Mouse (Mus musculus) heart, postnatal 0 days (tissue): ENCODE results near the gene Eng. TPM values are rescaled to one million over a fixed set of nuclear protein-coding genes. Genes with fewer than 3 reads are reported as not detected.

Experiments
- ATAC-seq: fragments of 200-750 bp; cut with Nextera tagmentation; 2 replicates; pipeline ENCODE4 v1.8.0; 2017; ENCODE audit warnings: low read depth, moderate number of reproducible peaks, moderate library complexity; ENCODE audit not compliant: insufficient read depth
- DNase-seq: peaks from one replicate; pipeline ENCODE4 v3.0.0-alpha.2; 2016; ENCODE audit warnings: low spot score
- H3K27ac ChIP-seq: fragments of 300-500 bp; sonication (generic); 2 replicates; pipeline ENCODE4 v1.5.1; 2014; ENCODE audit warnings: low read depth, mild to moderate bottlenecking
- H3K27me3 ChIP-seq: fragments of 300-500 bp; sonication (generic); 2 replicates; pipeline ENCODE4 v1.6.1; 2014; ENCODE audit warnings: low read length, mixed read lengths; ENCODE audit not compliant: control insufficient read depth, insufficient read depth
- H3K36me3 ChIP-seq: fragments of 300-500 bp; sonication (generic); replicated peaks from 2 replicates; pipeline ENCODE4 v1.6.1; 2014; ENCODE audit warnings: low read length, mixed read lengths; ENCODE audit not compliant: control insufficient read depth, insufficient read depth
- H3K4me1 ChIP-seq: fragments of 300-500 bp; sonication (generic); 2 replicates; pipeline ENCODE4 v1.6.1; 2014; ENCODE audit warnings: antibody characterized with exemption; ENCODE audit not compliant: control insufficient read depth, insufficient read depth
- H3K4me2 ChIP-seq: fragments of 300-500 bp; sonication (generic); 2 replicates; pipeline ENCODE4 v1.6.1; 2014; ENCODE audit warnings: low read depth, mild to moderate bottlenecking, low read length, moderate library complexity
- H3K4me3 ChIP-seq: fragments of 300-500 bp; sonication (generic); 2 replicates; pipeline ENCODE4 v1.5.1; 2014; ENCODE audit warnings: low read depth, low read length
- H3K9ac ChIP-seq: fragments of 300-500 bp; sonication (generic); replicated peaks from 2 replicates; pipeline ENCODE4 v1.6.1; 2014; ENCODE audit warnings: low read depth, low read length, mixed read lengths
- H3K9me3 ChIP-seq: fragments of 300-500 bp; sonication (generic); replicated peaks from 2 replicates; pipeline ENCODE4 v1.6.1; 2016; ENCODE audit warnings: low read length; ENCODE audit not compliant: control insufficient read depth
- CTCF ChIP-seq: IDR thresholded peaks from 2 replicates; pipeline ENCODE4 v1.5.1; 2016; ENCODE audit warnings: antibody characterized with exemption, control low read depth, low read depth
- EP300 ChIP-seq: IDR thresholded peaks from 2 replicates; pipeline ENCODE4 v1.6.1; 2016; ENCODE audit warnings: antibody characterized with exemption, low read depth
- WGBS: fragments of 180-500 bp; shearing (Covaris S2); extraction: QIAGEN DNeasy Blood & Tissue Kit; methylation state at CpG from one replicate; pipeline ENCODE4 v1.1.7; 2014; 5-methylcytosine and 5-hydroxymethylcytosine counted together
- polyA plus RNA-seq: library from polyadenylated mRNA; unstranded; fragments of >200 nt; fragmentation: Nextera tagmentation; extraction: Ambion mirVana; gene quantifications from 2 replicates; pipeline ENCODE4 v1.2.1, GENCODE M21; 2015
- total RNA-seq: library from RNA; depleted of rRNA; stranded (reverse); fragments of >200 nt; gene quantifications from 2 replicates; pipeline ENCODE4 v1.2.3, GENCODE M21; 2014; ENCODE audit warnings: low replicate concordance

Gene Eng
- total and polyA plus RNA-seq, 2 experiments from 2014 or later, result 123 to 137 TPM

DNA sequence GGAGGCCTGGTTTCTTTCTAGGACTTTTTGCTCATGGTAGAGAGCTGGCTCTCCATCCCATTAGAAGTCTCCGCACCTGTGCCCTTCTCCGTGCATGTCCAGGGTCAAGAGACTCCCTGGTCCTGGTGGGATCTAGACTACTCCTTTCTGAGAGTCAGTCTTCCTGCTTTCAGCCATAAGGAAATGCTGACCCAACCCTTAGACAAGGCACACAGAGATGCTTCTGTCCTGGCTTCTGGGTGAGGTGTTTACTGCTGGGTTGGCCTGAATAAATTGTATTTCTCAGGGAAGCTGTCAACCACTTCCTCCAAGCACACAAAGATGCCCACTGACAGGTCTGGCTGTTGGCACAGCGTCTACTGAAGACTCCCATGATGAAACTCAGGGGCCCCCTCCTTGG is 47.0 kb upstream of the Eng start, which contains the start of gene St6galnac6:
Gene St6galnac6, plus strand, starts transcription at position 301 of the 400 bp plus-strand sequence.
- H3K4me1 ChIP-seq, result peaks cover 9% of the 10 kb centered on the region
- H3K9me3 ChIP-seq, result no peaks in the 10 kb centered on the region
- H3K27me3 ChIP-seq, result no peaks in the 10 kb centered on the region
- H3K9ac ChIP-seq, result no peak within 1 kb of the TSS
- ATAC-seq (no peak), DNase-seq (no peak)
- no peak within 1 kb of the TSS for H3K4me2 ChIP-seq
- peak within 1 kb of the TSS; percentile 17; the same call in 1 of the 2 replicates for H3K27ac ChIP-seq
- TF ChIP-seq EP300, result no peak
- TF ChIP-seq CTCF, result no peak
- no peak within 1 kb of the TSS for H3K4me3 ChIP-seq
- 91% methylated on average over 3 of the region's 3 CpGs for WGBS
- H3K36me3 ChIP-seq, result peaks cover 39% of the 10 kb centered on the region

DNA sequence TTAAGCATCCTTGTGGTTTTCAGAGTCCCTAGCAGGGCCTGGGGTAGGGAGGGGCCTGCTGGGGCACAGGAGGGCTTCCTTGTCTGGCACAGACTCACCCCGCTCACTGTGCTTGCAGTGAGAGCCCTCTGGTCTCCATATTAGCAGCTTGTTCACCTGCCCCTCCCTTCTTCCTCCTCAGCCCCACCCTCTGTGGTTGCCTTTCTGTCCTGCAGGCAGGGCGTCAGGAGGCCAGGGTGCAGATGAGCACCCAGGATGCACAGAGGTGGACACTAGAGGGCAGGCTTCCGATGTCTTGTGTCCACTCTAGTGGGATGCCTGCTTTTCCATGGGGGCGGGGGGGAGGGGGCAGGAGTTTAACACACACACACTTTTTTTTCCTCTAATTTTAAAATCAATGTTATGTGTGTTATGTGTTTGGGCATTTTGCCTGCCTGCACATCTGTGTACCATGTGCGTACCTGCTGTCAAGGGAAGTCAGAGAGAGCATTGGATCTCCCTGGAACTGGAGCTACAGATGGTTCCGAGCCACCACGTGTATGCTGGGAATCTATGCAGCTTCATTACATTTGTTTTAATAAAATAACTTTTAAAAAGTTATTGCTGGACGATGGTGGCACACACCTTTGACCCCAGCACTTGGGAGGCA is 44.9 kb upstream of the Eng start:
- no peak for TF ChIP-seq EP300
- peak; percentile 47 for TF ChIP-seq CTCF
- H3K9me3 ChIP-seq, result no peaks in the 10 kb centered on the region
- H3K4me2 ChIP-seq, result no peak overlapping the region
- H3K27me3 ChIP-seq, result no peaks in the 10 kb centered on the region
- WGBS, result 50% methylated on average over 8 of the region's 8 CpGs
- no peak overlapping the region for H3K27ac ChIP-seq
- ATAC-seq (peak; percentile 40; the same call in 1 of the 2 replicates), DNase-seq (no peak)
- no peak overlapping the region for H3K4me3 ChIP-seq
- peaks cover 9% of the 10 kb centered on the region for H3K4me1 ChIP-seq
- no peak overlapping the region for H3K9ac ChIP-seq
- H3K36me3 ChIP-seq, result peaks cover 19% of the 10 kb centered on the region

DNA sequence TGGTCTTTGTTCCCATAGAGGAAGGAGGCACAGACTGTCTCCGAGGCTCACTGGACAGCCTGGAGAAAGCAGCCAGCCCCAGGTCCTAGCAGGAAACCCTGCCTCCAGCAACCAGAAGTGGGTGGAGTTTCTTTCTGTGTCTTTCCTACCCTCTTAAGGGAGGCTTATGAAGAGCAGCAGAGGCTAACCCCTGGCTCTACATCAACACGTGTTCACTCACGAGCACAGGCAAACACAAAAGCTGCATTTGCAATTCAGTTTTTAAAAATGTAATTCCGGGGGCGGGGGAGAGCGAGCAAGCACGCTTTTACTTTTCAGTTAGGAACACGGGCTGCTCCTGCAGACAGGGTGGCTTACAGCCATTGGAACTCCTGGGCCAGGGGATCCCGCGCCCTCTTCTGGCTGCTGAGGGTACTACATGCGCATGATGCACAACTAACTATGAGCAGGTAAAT is 43.8 kb upstream of the Eng start:
- Histone ChIP-seq H3K4me3 (peak overlapping the region; percentile 34), H3K36me3 (peaks cover 10% of the 10 kb centered on the region), H3K4me2 (peak overlapping the region; percentile 63), H3K27me3 (no peaks in the 10 kb centered on the region), H3K4me1 (peaks cover 14% of the 10 kb centered on the region), H3K27ac (peak overlapping the region; percentile 56), H3K9ac (no peak overlapping the region), H3K9me3 (no peaks in the 10 kb centered on the region)
- DNase-seq (peak; percentile 76), ATAC-seq (peak; percentile 40; the same call in 1 of the 2 replicates)
- TF ChIP-seq CTCF, result peak; percentile 95
- 0 out of 2 replicates have a peak, but pooled peaks have one; percentile 28 for TF ChIP-seq EP300
- 1% methylated on average over 11 of the region's 11 CpGs for WGBS

DNA sequence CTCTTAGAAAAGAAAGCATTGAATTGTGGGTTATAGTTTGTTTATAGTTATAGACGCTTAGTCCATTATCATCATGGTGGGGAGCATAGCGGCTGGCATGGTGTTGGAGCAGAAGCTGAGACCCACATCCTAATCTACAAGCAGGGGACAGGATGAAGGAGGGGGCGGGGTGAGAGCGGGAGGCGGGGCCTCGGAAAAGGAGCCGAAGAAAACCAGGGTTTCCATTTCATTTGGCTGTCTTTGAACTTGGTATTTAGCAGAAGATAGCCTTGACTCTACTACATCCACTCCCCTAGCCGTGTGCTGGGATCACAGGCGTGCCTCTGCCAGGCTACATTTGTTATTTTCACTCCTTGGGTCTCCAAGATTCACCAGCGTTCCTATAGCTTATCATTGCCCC is 41.8 kb upstream of the Eng start:
- H3K27ac ChIP-seq, result no peak overlapping the region
- no peak for ATAC-seq
- H3K9me3 ChIP-seq, result no peaks in the 10 kb centered on the region
- 34% methylated on average over 10 of the region's 10 CpGs for WGBS
- H3K4me2 ChIP-seq, result no peak overlapping the region
- DNase-seq, result no peak
- no peak overlapping the region for H3K4me3 ChIP-seq
- no peak overlapping the region for H3K9ac ChIP-seq
- TF ChIP-seq EP300 (no peak), CTCF (no peak)
- H3K27me3 ChIP-seq, result no peaks in the 10 kb centered on the region
- peaks cover 23% of the 10 kb centered on the region for H3K4me1 ChIP-seq
- no peaks in the 10 kb centered on the region for H3K36me3 ChIP-seq

DNA sequence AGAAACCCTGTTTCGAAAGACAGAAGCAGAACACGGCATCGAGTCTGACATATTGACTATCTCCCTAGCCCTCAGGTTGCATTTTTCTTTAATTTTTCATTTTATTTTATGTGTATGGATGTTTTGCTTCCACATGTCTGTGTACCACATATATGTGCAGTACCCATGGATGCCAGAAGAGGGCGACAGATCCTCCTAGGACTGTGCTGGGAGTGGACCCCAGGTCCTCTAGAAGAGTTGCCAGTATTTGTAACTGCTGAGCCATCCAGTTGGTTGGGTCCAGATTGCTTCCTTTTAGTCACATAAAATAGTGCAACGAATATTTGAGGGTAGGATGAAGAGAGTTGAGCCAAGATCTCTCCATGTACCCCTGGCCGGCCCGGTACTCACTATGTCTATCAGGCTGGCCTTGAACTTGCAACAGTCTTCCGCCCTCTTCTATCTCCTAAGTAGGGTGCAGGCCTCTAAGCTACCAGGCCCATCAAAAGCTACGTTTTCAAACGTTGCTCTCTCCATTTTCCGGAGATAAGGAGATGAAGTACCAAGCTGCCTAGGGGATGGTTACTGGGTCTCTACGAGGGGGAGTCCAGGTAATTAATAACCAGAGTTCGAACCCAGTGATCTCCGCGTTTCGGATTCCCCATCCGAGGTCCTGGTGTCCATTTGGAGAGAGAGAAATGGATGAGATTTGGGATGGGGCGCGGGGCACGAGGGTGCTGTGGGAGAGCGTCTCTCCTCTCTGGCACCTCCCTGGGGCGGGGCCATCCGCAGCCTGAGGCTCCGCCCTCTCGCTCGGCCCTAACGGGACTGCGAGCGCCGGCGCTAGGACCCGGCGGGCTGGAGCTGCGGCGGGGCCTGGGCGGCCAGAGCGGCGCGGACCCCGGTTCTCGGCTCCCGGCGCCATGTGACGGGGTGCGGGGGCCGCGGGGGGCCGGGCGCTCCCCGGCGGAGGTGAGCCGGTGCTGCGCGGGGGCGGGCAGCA is 39.9 kb upstream of the Eng start:
- Histone ChIP-seq H3K9ac (peak overlapping the region; percentile 75), H3K36me3 (no peaks in the 10 kb centered on the region), H3K4me2 (peak overlapping the region; percentile 91), H3K9me3 (no peaks in the 10 kb centered on the region), H3K27me3 (no peaks in the 10 kb centered on the region), H3K4me1 (peaks cover 31% of the 10 kb centered on the region), H3K4me3 (peak overlapping the region; percentile 76), H3K27ac (peak overlapping the region; percentile 74)
- peak; percentile 72 for ATAC-seq
- DNase-seq, result peak; percentile 85
- no peak for TF ChIP-seq EP300
- peak; percentile 70 for TF ChIP-seq CTCF
- 11% methylated on average over 54 of the region's 55 CpGs for WGBS
